11 mouse cellular contexts compared by ENCODE assay signal in the genomic region with DNA sequence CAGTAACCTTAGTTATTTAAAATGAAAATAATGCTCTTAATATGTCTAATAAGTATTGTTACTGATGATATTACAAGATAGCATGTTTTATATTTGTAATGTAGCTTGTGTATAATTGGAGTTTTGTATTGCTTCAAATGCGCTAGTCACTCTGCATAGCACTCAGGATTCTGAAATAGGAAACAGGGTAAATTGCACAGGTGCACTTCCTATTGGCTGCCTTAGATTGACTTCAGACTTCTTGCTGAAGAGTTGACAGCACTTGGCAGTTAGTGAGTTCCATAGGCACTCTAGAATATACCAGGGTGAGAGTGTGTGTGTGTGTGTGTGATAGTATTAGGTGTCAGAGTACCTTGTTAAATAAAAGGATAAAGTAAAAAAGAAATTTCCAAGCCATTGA. TPM values are rescaled to one million over a fixed set of nuclear protein-coding genes. Genes with fewer than 3 reads are reported as not detected.
DNase-seq lines count a peak whose midpoint lies in the region; ATAC-seq and TF ChIP-seq lines count a peak whose summit lies in the region.
"Had no signal": no experiment of that assay in that cellular context is flagged by ENCODE, and none has a peak within 500 bp of the region (broad histone marks: within the 10 kb centered on the region; RNA-seq: fewer than 3 reads in every experiment).

No protein-coding gene starts in this region.

- TF ChIP-seq CTCF in gastrocnemius, adult 2 months (IDR thresholded peaks at IDR 0.05): no peak
- no peak for TF ChIP-seq CTCF in cerebellum, adult 2 months (IDR thresholded peaks at IDR 0.05; ENCODE audit: borderline replicate concordance, insufficient read depth, low read depth, low read length)

- peak overlapping the region; percentile 96 for H3K27ac ChIP-seq in gastrocnemius, adult 2 months
- H3K27ac ChIP-seq in liver, embryonic 13.5 days: no peak overlapping the region
- H3K27ac ChIP-seq in stomach, embryonic 16.5 days (ENCODE audit: low read length): no peak overlapping the region
- H3K27ac ChIP-seq in cerebellum, adult 2 months (ENCODE audit: insufficient read depth, low read length): no peak overlapping the region

- H3K4me1 ChIP-seq in liver, embryonic 13.5 days (replicated peaks): peaks cover 51% of the 10 kb centered on the region
- peaks cover 5% of the 10 kb centered on the region for H3K4me1 ChIP-seq in stomach, embryonic 16.5 days (ENCODE audit: control insufficient read depth, insufficient read depth, low read length)
- no peaks in the 10 kb centered on the region for H3K4me1 ChIP-seq in cerebellum, adult 2 months (ENCODE audit: control insufficient read depth, insufficient read depth, low read length)

- peaks cover 20% of the 10 kb centered on the region; the same call in 1 of the 2 replicates for H3K36me3 ChIP-seq in liver, embryonic 13.5 days
- H3K36me3 ChIP-seq in stomach, embryonic 16.5 days (ENCODE audit: control insufficient read depth, insufficient read depth, low read length): no peaks in the 10 kb centered on the region

- H3K27me3 ChIP-seq in liver, embryonic 13.5 days: no peaks in the 10 kb centered on the region
- H3K27me3 ChIP-seq in stomach, embryonic 16.5 days (ENCODE audit: control insufficient read depth, insufficient read depth, low read length): no peaks in the 10 kb centered on the region
- H3K27me3 ChIP-seq in cerebellum, adult 2 months (ENCODE audit: control insufficient read depth, insufficient read depth, low read length): no peaks in the 10 kb centered on the region

- peak overlapping the region; percentile 79 for H3K4me3 ChIP-seq in gastrocnemius, adult 2 months
- H3K4me3 ChIP-seq in liver, embryonic 13.5 days (replicated peaks): peak overlapping the region; percentile 30
- no peak overlapping the region for H3K4me3 ChIP-seq in stomach, embryonic 16.5 days (replicated peaks; ENCODE audit: low read length)
- no peak overlapping the region for H3K4me3 ChIP-seq in cerebellum, adult 2 months (replicated peaks; ENCODE audit: insufficient read depth, low read depth, low read length)

- 62% methylated on average over 1 of the region's 1 CpGs for WGBS in liver, embryonic 13.5 days (ENCODE audit: insufficient replicate concordance)
- 67% methylated on average over 1 of the region's 1 CpGs for WGBS in stomach, embryonic 16.5 days
- 71% methylated on average over 1 of the region's 1 CpGs for WGBS in cerebellum, adult 2 months

- H3K9ac ChIP-seq in liver, embryonic 13.5 days: peak overlapping the region; percentile 54; the same call in 1 of the 2 replicates
- no peak overlapping the region for H3K9ac ChIP-seq in stomach, embryonic 16.5 days (ENCODE audit: low read length)

- intact Hi-C loops in gastrocnemius, adult 2 months (cut with DNase I): no loop called here

- no peak for DNase-seq in gastrocnemius, adult 2 months
- DNase-seq in gastrocnemius, adult 8-10 months (ENCODE audit: low spot score in 2 of 2): no peak
- peak; percentile 47 for DNase-seq in thymus, postnatal 0 days (ENCODE audit: low spot score)
- no peak for DNase-seq in thymus, postnatal 4 days
- DNase-seq in liver, embryonic 13.5 days: no peak
- DNase-seq in cerebellum, adult 2 months: no peak
- DNase-seq in kidney, postnatal 25 days: no peak
- DNase-seq: cerebellum, adult 9-11 months; gastrocnemius, postnatal 14 days; left cerebral cortex, postnatal 4 days had no signal

- no peak for TF ChIP-seq POLR2A in cerebellum, adult 2 months (IDR thresholded peaks at IDR 0.05; ENCODE audit: borderline replicate concordance, insufficient read depth, low read length)

- no peak for ATAC-seq in liver, embryonic 13.5 days (ENCODE audit: low read depth)
- no peak for ATAC-seq in stomach, embryonic 16.5 days (ENCODE audit: insufficient read depth, low FRiP score)

- peak overlapping the region; percentile 56 for H3K4me2 ChIP-seq in liver, embryonic 13.5 days
- peak overlapping the region; percentile 28 for H3K4me2 ChIP-seq in stomach, embryonic 16.5 days (ENCODE audit: low read depth, low read length)

- H3K9me3 ChIP-seq in liver, embryonic 13.5 days (replicated peaks): no peaks in the 10 kb centered on the region
- no peaks in the 10 kb centered on the region for H3K9me3 ChIP-seq in stomach, embryonic 16.5 days (replicated peaks; ENCODE audit: control insufficient read depth, low read length)

RNA-seq across cellular contexts. Expression of gene Arid2, which starts 2.7 kb away (rescaled TPM):
- total RNA-seq in gastrocnemius, adult 2 months (2021): 10 to 100 TPM; 13.1 to 13.2 TPM
- 10 to 100 TPM; 10.2 to 12.0 (median 11.2) TPM for total RNA-seq in gastrocnemius, adult 8-10 months (2022)
- 28.5 and 34.9 TPM in 2 replicates for polyA plus RNA-seq in thymus, postnatal 0 days (2015; fragmentation: Nextera tagmentation; extraction: Ambion mirVana)
- 7.9 and 9.6 TPM in 2 replicates for polyA plus RNA-seq in liver, embryonic 13.5 days (2015; fragmentation: Nextera tagmentation; extraction: Ambion mirVana)
- polyA plus RNA-seq in stomach, embryonic 16.5 days (2015; fragmentation: Nextera tagmentation; extraction: Ambion mirVana): 17.1 and 19.7 TPM in 2 replicates
- polyA plus RNA-seq in cerebellum, adult 2 months (2012; rRNA removed): 17.6 and 18.1 TPM in 2 replicates

Comparison
In these comparisons a context has a peak if more than half of its experiments do, and no peak if none do; other contexts are left out.
1. H3K4me3 ChIP-seq: peak in gastrocnemius, adult 2 months (single experiment) and liver, embryonic 13.5 days (single experiment); none in stomach, embryonic 16.5 days (single experiment) and cerebellum, adult 2 months (single experiment).